Mouse (Mus musculus): ENCODE results near the gene Lmo1. TPM values are rescaled to one million over a fixed set of nuclear protein-coding genes. Genes with fewer than 3 reads are reported as not detected.
"Not testable (repeated sequence)": the region's sequence is repeated elsewhere in the genome, so short reads cannot be mapped to it uniquely, and the experiment has no call there.

Lmo1 gene
- total RNA-seq, 2 experiments from 2014 or later = 7.2 to 18.4 TPM

GRCm38 (mm10) chr7:109115929-109116328 is 59.1 kb downstream of the Lmo1 start:
- no peak for ATAC-seq (replicated peaks; ENCODE audit: poor library complexity)

- ATAC-seq (replicated peaks; ENCODE audit: poor library complexity) = peak; percentile 6
These were observed 59.5 kb downstream of the Lmo1 start for GRCm38 (mm10) chr7:109115488-109115887.

- ATAC-seq (replicated peaks; ENCODE audit: poor library complexity) = peak; percentile 88
These were observed 60.1 kb downstream of the Lmo1 start for GRCm38 (mm10) chr7:109114950-109115349.

GRCm38 (mm10) chr7:109111000-109111399 is 64.0 kb downstream of the Lmo1 start:
- peak; percentile 72 for ATAC-seq (replicated peaks; ENCODE audit: poor library complexity)

- ATAC-seq (replicated peaks; ENCODE audit: poor library complexity) = 0 out of 2 replicates have a peak, but pooled peaks have one; percentile 39
These were observed 70.1 kb downstream of the Lmo1 start for GRCm38 (mm10) chr7:109104894-109105293.

GRCm38 (mm10) chr7:109101167-109101566 is 73.8 kb downstream of the Lmo1 start:
- ATAC-seq (replicated peaks; ENCODE audit: poor library complexity) = no peak

- ATAC-seq (replicated peaks; ENCODE audit: poor library complexity) = peak; percentile 93
These were observed 76.6 kb downstream of the Lmo1 start for GRCm38 (mm10) chr7:109098145-109099018.

GRCm38 (mm10) chr7:109097203-109097602 is 77.8 kb downstream of the Lmo1 start:
- ATAC-seq (replicated peaks; ENCODE audit: poor library complexity) = no peak

GRCm38 (mm10) chr7:109096618-109097017 is 78.4 kb downstream of the Lmo1 start:
- ATAC-seq (replicated peaks; ENCODE audit: poor library complexity) = no peak

GRCm38 (mm10) chr7:109094294-109094693 is 80.7 kb downstream of the Lmo1 start:
- ATAC-seq (replicated peaks; ENCODE audit: poor library complexity) = no peak

GRCm38 (mm10) chr7:109091316-109091715 is 83.7 kb downstream of the Lmo1 start:
- not testable (repeated sequence) for ATAC-seq (replicated peaks; ENCODE audit: poor library complexity)

Other genes starting within 250 kb of the Lmo1 start
- gene Nlrp10, start 245.0 kb downstream of the Lmo1 start, total RNA-seq (2015) = 1.2 and 1.4 TPM in 2 replicates
- 1.3 and 1.4 TPM in 2 replicates for gene Nlrp10, start 245.0 kb downstream of the Lmo1 start, total RNA-seq (2017)
- 230 and 235 TPM in 2 replicates for gene Eif3f, start 240.8 kb downstream of the Lmo1 start, total RNA-seq (2015)
- 71.4 and 76.6 TPM in 2 replicates for gene Eif3f, start 240.8 kb downstream of the Lmo1 start, total RNA-seq (2017)
- gene Tub, start 224.9 kb downstream of the Lmo1 start, total RNA-seq (2015) = not detected in 2 replicates
- gene Tub, start 224.9 kb downstream of the Lmo1 start, total RNA-seq (2017) = not detected in 2 replicates
- 0.39 and 0.84 TPM in 2 replicates for gene Ric3, start 91.9 kb downstream of the Lmo1 start, total RNA-seq (2015)
- 0.37 and 0.95 TPM in 2 replicates for gene Ric3, start 91.9 kb downstream of the Lmo1 start, total RNA-seq (2017)

All from megakaryocyte progenitor cell, adult 5-6 weeks (primary cell).